Mouse (Mus musculus): ENCODE measurements around the gene Tsc22d3.

Gene Tsc22d3

DNA sequence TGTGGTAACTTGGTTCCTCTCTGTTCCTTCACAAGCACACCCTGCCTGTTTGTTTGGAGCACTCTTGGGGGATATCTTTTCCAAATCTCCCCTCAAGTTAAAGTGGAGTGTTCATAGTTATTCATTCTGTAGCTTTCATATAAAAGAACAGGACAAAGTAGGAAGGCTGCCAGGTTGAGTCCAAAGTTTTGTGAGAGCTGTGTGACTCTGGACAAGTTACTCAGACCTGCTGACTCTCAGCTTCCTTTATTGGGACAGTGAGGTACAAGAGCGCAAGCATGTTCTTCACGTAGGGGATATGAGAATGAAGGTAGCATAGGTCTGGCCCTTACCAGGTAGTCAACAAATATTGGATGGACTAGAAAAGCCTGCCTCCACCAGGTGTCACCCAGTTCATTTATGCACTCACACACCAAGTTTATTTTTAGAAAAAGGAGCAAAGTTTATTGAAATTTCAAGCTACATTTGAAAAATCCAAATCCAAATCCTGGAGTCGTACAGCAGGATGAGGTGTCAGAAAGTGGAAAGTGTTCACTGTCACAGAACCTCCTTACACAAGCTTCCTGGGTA is 61.3 kb downstream of the Tsc22d3 start:
- Histone ChIP-seq H3K4me3 (replicated peaks; ENCODE audit: low read length) (no peak overlapping the region), H3K36me3 (ENCODE audit: insufficient read depth, low read length) (no peaks in the 10 kb centered on the region), H3K27me3 (ENCODE audit: insufficient read depth, low read length) (peaks cover 14% of the 10 kb centered on the region; the same call in 1 of the 2 replicates), H3K4me1 (replicated peaks; ENCODE audit: low read depth, low read length) (peaks cover 9% of the 10 kb centered on the region; the same call in 1 of the 2 replicates), H3K9me3 (ENCODE audit: low read length) (no peaks in the 10 kb centered on the region)
- no peak for TF ChIP-seq CTCF (conservative IDR thresholded peaks at IDR 0.05; ENCODE audit: low read length)
- no peak for TF ChIP-seq NANOG (IDR thresholded peaks at IDR 0.05; ENCODE audit: borderline replicate concordance, low read length)
- no peak for TF ChIP-seq POU5F1 (IDR thresholded peaks at IDR 0.05; ENCODE audit: borderline replicate concordance, low read length)

DNA sequence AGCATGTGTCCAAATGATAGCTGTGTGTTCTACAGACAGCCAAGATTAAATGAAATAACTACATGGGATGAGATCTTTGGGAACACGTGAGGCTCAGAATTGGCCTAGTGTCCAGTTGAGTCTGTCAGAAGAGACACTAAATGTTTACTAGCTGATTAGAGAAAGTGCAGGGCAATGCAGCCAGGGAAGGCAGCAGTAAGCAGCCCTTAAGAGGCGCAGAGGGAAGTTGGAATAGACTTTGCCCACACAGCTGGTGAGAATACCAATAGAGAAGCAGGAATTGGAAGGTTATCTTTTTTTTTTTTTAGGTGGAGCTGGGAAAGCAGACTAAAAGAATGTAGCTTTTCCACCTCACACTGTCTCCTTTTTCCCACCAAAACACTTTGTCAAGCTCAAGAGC is 61.8 kb downstream of the Tsc22d3 start:
- H3K36me3 ChIP-seq (ENCODE audit: insufficient read depth, low read length), result no peaks in the 10 kb centered on the region
- no peak overlapping the region for H3K4me3 ChIP-seq (replicated peaks; ENCODE audit: low read length)
- H3K9me3 ChIP-seq (ENCODE audit: low read length), result no peaks in the 10 kb centered on the region
- peaks cover 9% of the 10 kb centered on the region; the same call in 1 of the 2 replicates for H3K4me1 ChIP-seq (replicated peaks; ENCODE audit: low read depth, low read length)
- TF ChIP-seq POU5F1 (IDR thresholded peaks at IDR 0.05; ENCODE audit: borderline replicate concordance, low read length) (no peak), NANOG (IDR thresholded peaks at IDR 0.05; ENCODE audit: borderline replicate concordance, low read length) (no peak), CTCF (conservative IDR thresholded peaks at IDR 0.05; ENCODE audit: low read length) (no peak)
- peaks cover 14% of the 10 kb centered on the region; the same call in 1 of the 2 replicates for H3K27me3 ChIP-seq (ENCODE audit: insufficient read depth, low read length)

DNA sequence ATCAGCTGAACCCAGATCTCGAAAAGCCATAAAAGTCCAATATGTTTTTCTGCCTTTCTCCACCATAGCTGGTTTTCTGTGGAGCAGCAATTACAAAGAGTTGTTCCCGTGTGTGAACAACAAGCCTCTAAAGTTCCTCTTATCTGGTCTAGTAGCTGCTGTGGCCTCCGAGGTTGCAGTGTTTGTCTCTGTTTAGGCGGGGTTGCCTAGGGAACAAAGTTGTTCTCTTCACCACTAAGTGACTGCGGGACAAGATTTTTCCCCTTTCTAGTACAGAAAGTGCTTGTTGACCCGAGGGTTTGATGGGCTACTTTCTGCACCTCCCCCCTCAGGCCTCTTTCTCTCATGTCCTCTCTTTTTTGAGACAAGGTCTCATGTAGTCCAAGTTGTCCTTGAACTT is 62.8 kb downstream of the Tsc22d3 start:
- TF ChIP-seq NANOG (IDR thresholded peaks at IDR 0.05; ENCODE audit: borderline replicate concordance, low read length) (no peak), CTCF (conservative IDR thresholded peaks at IDR 0.05; ENCODE audit: low read length) (no peak), POU5F1 (IDR thresholded peaks at IDR 0.05; ENCODE audit: borderline replicate concordance, low read length) (no peak)
- H3K4me1 ChIP-seq (replicated peaks; ENCODE audit: low read depth, low read length), result peaks cover 5% of the 10 kb centered on the region; the same call in 1 of the 2 replicates
- H3K4me3 ChIP-seq (replicated peaks; ENCODE audit: low read length), result no peak overlapping the region
- no peaks in the 10 kb centered on the region for H3K36me3 ChIP-seq (ENCODE audit: insufficient read depth, low read length)
- H3K9me3 ChIP-seq (ENCODE audit: low read length), result no peaks in the 10 kb centered on the region
- peaks cover 9% of the 10 kb centered on the region; the same call in 1 of the 2 replicates for H3K27me3 ChIP-seq (ENCODE audit: insufficient read depth, low read length)

DNA sequence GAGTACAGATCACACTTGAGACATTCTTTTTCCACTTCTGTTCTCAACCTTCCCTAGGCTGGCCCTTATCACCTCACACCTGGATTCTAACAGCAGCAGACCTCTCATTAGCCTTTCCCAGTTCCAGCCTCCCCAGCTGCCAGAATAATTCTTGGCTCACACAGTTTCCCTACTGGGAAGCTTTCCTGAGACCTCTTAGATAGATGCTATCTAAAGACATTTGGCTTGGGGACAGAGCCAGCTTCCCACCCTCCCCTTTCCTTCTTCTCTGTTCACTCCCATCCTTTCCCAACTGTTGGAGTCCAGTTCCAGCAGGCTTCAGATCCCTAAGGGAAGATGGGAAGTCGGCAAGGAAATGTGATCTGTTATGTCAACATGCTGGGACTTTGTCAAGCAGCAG is 65.0 kb downstream of the Tsc22d3 start:
- no peaks in the 10 kb centered on the region for H3K27me3 ChIP-seq (ENCODE audit: insufficient read depth, low read length)
- TF ChIP-seq NANOG (IDR thresholded peaks at IDR 0.05; ENCODE audit: borderline replicate concordance, low read length), result no peak
- TF ChIP-seq CTCF (conservative IDR thresholded peaks at IDR 0.05; ENCODE audit: low read length), result no peak
- TF ChIP-seq POU5F1 (IDR thresholded peaks at IDR 0.05; ENCODE audit: borderline replicate concordance, low read length), result no peak

DNA sequence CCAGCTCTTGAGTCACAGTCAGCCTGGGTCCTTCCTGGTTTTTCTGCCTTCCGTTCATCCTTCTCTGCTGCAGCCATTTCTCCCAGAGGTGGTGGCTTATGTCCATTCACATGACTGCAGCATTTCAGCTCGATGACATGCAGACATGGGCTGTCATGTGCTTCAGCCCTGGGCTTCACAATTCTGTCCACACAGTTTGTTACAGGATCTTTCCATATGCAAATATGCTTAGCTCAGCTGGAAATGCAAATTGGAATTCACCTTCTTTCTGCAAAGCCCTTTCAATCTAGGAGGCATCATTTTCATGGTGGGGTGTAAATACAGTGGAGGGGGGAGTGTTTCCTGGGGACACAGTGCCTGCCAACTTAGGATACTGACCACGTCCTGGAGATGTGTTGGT is 66.2 kb downstream of the Tsc22d3 start:
- Histone ChIP-seq H3K9me3 (ENCODE audit: low read length) (no peaks in the 10 kb centered on the region), H3K4me3 (replicated peaks; ENCODE audit: low read length) (no peak overlapping the region), H3K27me3 (ENCODE audit: insufficient read depth, low read length) (no peaks in the 10 kb centered on the region), H3K4me1 (replicated peaks; ENCODE audit: low read depth, low read length) (no peaks in the 10 kb centered on the region), H3K36me3 (ENCODE audit: insufficient read depth, low read length) (no peaks in the 10 kb centered on the region)
- TF ChIP-seq CTCF (conservative IDR thresholded peaks at IDR 0.05; ENCODE audit: low read length) (no peak), POU5F1 (IDR thresholded peaks at IDR 0.05; ENCODE audit: borderline replicate concordance, low read length) (no peak), NANOG (IDR thresholded peaks at IDR 0.05; ENCODE audit: borderline replicate concordance, low read length) (no peak)

More for the DNA sequence above, 65.0 kb downstream of the Tsc22d3 start:
- Histone ChIP-seq H3K9me3 (ENCODE audit: low read length) (no peaks in the 10 kb centered on the region), H3K4me3 (replicated peaks; ENCODE audit: low read length) (no peak overlapping the region), H3K4me1 (replicated peaks; ENCODE audit: low read depth, low read length) (no peaks in the 10 kb centered on the region), H3K36me3 (ENCODE audit: insufficient read depth, low read length) (no peaks in the 10 kb centered on the region)

DNA sequence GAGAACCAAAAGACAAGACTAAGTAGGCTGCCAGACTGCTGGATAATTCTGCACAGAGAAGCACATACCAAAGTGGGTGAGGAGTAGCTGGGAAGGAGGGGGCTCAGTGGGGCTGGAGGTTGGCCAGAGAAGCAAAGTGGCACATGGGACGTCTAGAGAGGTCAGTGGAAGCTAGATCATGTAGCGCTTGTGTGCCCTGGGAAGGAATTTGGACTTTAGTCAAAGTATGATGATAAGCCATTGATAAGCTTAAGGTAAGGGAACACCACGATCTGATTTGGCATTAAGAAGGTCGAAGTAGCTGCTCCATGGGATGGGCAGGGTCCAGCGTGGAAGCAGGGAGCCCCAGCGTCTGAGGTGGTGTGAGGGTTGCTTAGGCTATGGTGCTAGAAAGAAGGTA is 68.1 kb downstream of the Tsc22d3 start:
- Histone ChIP-seq H3K36me3 (ENCODE audit: insufficient read depth, low read length) (no peaks in the 10 kb centered on the region), H3K9me3 (ENCODE audit: low read length) (no peaks in the 10 kb centered on the region), H3K4me1 (replicated peaks; ENCODE audit: low read depth, low read length) (no peaks in the 10 kb centered on the region), H3K27me3 (ENCODE audit: insufficient read depth, low read length) (no peaks in the 10 kb centered on the region), H3K4me3 (replicated peaks; ENCODE audit: low read length) (no peak overlapping the region)
- no peak for TF ChIP-seq CTCF (conservative IDR thresholded peaks at IDR 0.05; ENCODE audit: low read length)
- no peak for TF ChIP-seq NANOG (IDR thresholded peaks at IDR 0.05; ENCODE audit: borderline replicate concordance, low read length)
- TF ChIP-seq POU5F1 (IDR thresholded peaks at IDR 0.05; ENCODE audit: borderline replicate concordance, low read length), result no peak

DNA sequence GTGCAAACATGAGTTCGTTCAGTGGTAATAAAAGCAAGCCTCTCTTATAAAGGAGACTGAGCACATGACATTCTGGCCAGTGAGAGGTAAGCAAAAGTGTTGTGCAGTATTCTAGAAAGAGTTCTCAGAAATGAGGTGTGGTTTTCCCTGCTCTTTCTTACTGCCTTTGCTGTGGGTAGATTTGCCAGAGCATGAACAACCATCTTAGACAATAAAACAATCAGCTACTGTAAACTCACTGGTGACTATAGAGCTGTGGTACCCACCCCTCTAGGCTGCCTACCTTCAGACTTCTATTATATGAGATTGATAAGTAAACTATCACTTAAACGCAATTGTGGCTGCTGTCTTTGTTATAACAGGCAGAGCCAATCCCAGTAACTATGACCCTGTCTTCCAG is 69.1 kb downstream of the Tsc22d3 start:
- TF ChIP-seq POU5F1 (IDR thresholded peaks at IDR 0.05; ENCODE audit: borderline replicate concordance, low read length), result no peak
- no peak for TF ChIP-seq CTCF (conservative IDR thresholded peaks at IDR 0.05; ENCODE audit: low read length)
- no peak for TF ChIP-seq NANOG (IDR thresholded peaks at IDR 0.05; ENCODE audit: borderline replicate concordance, low read length)
- H3K9me3 ChIP-seq (ENCODE audit: low read length), result no peaks in the 10 kb centered on the region
- H3K4me3 ChIP-seq (replicated peaks; ENCODE audit: low read length), result no peak overlapping the region
- no peaks in the 10 kb centered on the region for H3K36me3 ChIP-seq (ENCODE audit: insufficient read depth, low read length)
- H3K27me3 ChIP-seq (ENCODE audit: insufficient read depth, low read length), result no peaks in the 10 kb centered on the region
- no peaks in the 10 kb centered on the region for H3K4me1 ChIP-seq (replicated peaks; ENCODE audit: low read depth, low read length)

DNA sequence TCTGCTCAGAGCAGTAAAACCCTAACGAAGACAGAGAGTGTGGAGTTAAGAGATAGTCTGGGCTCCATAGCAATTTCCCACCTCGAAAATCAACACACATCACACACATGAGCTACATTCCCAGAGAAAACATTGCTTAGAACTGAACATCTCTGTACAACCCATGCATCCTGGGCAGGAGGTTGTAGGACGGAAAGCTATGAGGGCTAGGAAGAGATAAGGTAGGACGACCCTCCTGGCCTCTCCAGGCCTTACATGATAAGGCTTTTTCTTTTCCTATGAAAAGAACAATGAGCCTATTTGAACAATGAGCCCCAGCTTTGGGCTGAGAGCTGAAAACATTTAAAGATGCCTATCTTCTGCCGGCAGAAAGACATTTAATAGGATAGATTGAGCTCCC is 69.8 kb downstream of the Tsc22d3 start:
- no peak overlapping the region for H3K4me3 ChIP-seq (replicated peaks; ENCODE audit: low read length)
- no peaks in the 10 kb centered on the region for H3K4me1 ChIP-seq (replicated peaks; ENCODE audit: low read depth, low read length)
- H3K27me3 ChIP-seq (ENCODE audit: insufficient read depth, low read length), result no peaks in the 10 kb centered on the region
- H3K9me3 ChIP-seq (ENCODE audit: low read length), result no peaks in the 10 kb centered on the region
- H3K36me3 ChIP-seq (ENCODE audit: insufficient read depth, low read length), result no peaks in the 10 kb centered on the region
- no peak for TF ChIP-seq NANOG (IDR thresholded peaks at IDR 0.05; ENCODE audit: borderline replicate concordance, low read length)
- TF ChIP-seq POU5F1 (IDR thresholded peaks at IDR 0.05; ENCODE audit: borderline replicate concordance, low read length), result no peak
- no peak for TF ChIP-seq CTCF (conservative IDR thresholded peaks at IDR 0.05; ENCODE audit: low read length)

DNA sequence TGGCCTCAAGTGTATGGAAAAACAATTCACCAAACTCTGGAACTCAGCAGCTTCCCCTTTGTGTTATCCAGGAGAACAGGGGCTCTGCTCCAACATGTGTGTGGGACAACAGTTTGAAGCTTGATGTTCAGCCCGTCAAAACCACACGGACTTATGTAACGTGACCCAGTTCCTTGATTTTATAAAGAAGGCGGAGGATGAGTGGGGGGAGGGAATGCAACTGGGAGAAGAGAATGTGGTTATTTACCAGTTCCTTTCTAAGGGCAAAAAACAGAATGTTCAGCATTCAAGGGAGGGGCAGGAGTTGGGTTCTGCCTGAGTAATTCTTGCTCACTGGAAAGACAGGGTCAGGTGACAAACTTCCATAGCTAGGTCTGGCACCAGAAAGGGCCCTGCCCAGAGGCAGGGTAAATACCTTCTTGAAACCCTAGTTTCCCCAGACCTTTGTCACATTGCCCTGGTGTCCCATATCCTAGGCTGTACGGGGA is 71.3 kb downstream of the Tsc22d3 start:
- Histone ChIP-seq H3K4me3 (replicated peaks; ENCODE audit: low read length) (no peak overlapping the region), H3K4me1 (replicated peaks; ENCODE audit: low read depth, low read length) (no peaks in the 10 kb centered on the region), H3K9me3 (ENCODE audit: low read length) (no peaks in the 10 kb centered on the region), H3K36me3 (ENCODE audit: insufficient read depth, low read length) (no peaks in the 10 kb centered on the region), H3K27me3 (ENCODE audit: insufficient read depth, low read length) (no peaks in the 10 kb centered on the region)
- no peak for TF ChIP-seq CTCF (conservative IDR thresholded peaks at IDR 0.05; ENCODE audit: low read length)
- TF ChIP-seq POU5F1 (IDR thresholded peaks at IDR 0.05; ENCODE audit: borderline replicate concordance, low read length), result no peak
- no peak for TF ChIP-seq NANOG (IDR thresholded peaks at IDR 0.05; ENCODE audit: borderline replicate concordance, low read length)

All from E14TG2a.4 (cell line).